Mouse (Mus musculus) olfactory bulb, adult 2 months (tissue): Measurements from ENCODE around the gene Olfr1440. TPM values are rescaled to one million over a fixed set of nuclear protein-coding genes. Genes with fewer than 3 reads are reported as not detected.

ENCODE experiments used
- H3K27ac ChIP-seq: fragments of 200-500 bp; 2 replicates; pipeline ENCODE4 v1.5.1; 2012; ENCODE audit warnings: low read depth, low read length; ENCODE audit not compliant: insufficient read depth
- H3K4me1 ChIP-seq: fragments of 200-500 bp; 2 replicates; pipeline ENCODE4 v1.6.1; 2012; ENCODE audit warnings: low read length; ENCODE audit not compliant: control insufficient read depth, insufficient read depth
- H3K4me3 ChIP-seq: fragments of 200-500 bp; 2 replicates; pipeline ENCODE4 v1.5.1; 2012; ENCODE audit warnings: mild to moderate bottlenecking, low read depth, low read length, moderate library complexity; ENCODE audit not compliant: insufficient read depth
- CTCF ChIP-seq: fragments of 200-500 bp; IDR thresholded peaks from 2 replicates; pipeline ENCODE4 v1.5.1; 2012; ENCODE audit warnings: low read depth, mild to moderate bottlenecking, low read length, moderate library complexity; ENCODE audit not compliant: insufficient read depth
- POLR2A ChIP-seq: fragments of 200-500 bp; IDR thresholded peaks from 2 replicates; pipeline ENCODE4 v1.6.1; 2012; ENCODE audit warnings: mild to moderate bottlenecking, low read depth, low read length, moderate library complexity; ENCODE audit not compliant: insufficient read depth
- WGBS: fragments of 180-500 bp; shearing (Covaris S2); methylation state at CpG from one replicate; pipeline ENCODE4 v1.1.7; 2018; 5-methylcytosine and 5-hydroxymethylcytosine counted together
- polyA plus RNA-seq: library from polyadenylated mRNA; stranded (reverse); fragments of >200 nt; gene quantifications from 2 replicates; pipeline ENCODE4 v1.2.4, GENCODE M21; 2012; ENCODE audit warnings: low replicate concordance; ENCODE audit not compliant: missing spikeins, insufficient read depth, insufficient read length

Gene Olfr1440
- polyA plus RNA-seq, result not detected in 2 replicates

DNA sequence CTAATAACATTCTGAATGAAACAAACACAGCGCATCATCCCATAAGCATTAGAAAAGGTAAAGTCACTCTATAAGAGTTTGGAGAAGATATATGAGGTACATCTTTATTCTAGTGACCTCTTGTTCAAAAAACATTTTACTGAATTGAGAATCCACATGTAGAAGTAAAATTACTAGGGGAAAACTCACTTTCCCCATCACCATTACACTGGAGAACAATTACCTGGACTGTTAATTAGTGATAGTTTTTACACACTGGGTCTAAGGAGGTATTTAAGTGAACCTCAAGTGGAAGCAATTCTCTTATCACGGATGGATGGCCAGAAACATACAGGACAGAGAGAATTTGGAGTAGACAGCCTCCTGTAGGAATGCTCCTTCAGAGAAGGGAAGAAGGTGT lies at the start of gene Olfr1440:
Olfr1440 (plus strand) TSS at position 301 of the 400 bp plus-strand sequence.
- H3K4me1 ChIP-seq, result no peaks in the 10 kb centered on the region
- WGBS, result 81% methylated on average over 2 of the region's 2 CpGs
- TF ChIP-seq CTCF (no peak), POLR2A (no peak)
- H3K4me3 ChIP-seq, result no peak within 1 kb of the TSS
- H3K27ac ChIP-seq, result no peak within 1 kb of the TSS

DNA sequence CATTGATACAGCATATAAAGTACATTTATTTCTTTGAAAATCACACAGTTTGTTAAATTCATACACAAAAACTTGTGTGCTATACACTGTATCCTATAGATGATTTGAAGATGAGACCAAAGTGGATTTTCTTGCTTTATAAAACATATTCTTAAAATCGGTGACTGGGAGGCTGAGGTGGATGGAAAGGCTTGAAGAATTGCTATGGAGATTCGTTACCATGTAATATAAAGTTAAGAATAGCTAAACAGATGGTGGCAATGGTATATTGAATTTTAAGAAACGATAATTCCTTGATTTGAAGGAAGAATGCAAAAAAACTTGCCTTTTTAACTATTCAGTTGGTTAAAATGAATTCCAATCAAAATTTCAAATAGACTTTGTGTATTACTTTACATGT lies 14.1 kb upstream of the Olfr1440 start:
- no peak for TF ChIP-seq POLR2A
- no peak for TF ChIP-seq CTCF
- H3K4me3 ChIP-seq, result no peak overlapping the region
- WGBS, result 81% methylated on average over 3 of the region's 3 CpGs
- H3K4me1 ChIP-seq, result no peaks in the 10 kb centered on the region
- H3K27ac ChIP-seq, result no peak overlapping the region

DNA sequence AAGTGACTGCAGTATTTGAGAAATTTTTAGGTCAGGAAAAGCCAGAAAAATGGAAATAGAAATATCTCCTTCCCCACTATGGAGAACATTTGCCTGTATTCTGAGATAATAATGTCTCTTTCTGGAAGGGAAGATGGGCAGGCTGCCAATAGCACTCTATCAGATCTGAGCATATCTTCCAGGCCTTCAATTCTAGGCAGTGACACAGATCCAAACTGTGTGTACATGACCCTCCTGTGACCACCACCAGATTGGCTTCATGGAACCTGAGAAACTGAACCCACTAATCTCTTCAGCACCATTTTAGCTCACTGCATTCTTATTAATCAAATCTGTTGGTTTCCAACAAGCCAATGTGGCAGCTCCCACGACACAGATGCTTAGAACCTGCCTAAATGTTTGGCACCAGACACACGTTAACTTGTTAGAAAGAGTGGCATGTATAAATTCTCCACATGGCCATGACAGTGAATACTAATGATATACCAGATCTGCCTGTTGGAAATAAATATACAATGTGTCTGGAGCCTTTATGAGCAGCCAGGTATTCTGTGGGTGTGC lies 12.5 kb upstream of the Olfr1440 start:
- 57% methylated on average over 2 of the region's 2 CpGs for WGBS
- Histone ChIP-seq H3K27ac (no peak overlapping the region), H3K4me3 (no peak overlapping the region), H3K4me1 (no peaks in the 10 kb centered on the region)
- TF ChIP-seq POLR2A (no peak), CTCF (no peak)

DNA sequence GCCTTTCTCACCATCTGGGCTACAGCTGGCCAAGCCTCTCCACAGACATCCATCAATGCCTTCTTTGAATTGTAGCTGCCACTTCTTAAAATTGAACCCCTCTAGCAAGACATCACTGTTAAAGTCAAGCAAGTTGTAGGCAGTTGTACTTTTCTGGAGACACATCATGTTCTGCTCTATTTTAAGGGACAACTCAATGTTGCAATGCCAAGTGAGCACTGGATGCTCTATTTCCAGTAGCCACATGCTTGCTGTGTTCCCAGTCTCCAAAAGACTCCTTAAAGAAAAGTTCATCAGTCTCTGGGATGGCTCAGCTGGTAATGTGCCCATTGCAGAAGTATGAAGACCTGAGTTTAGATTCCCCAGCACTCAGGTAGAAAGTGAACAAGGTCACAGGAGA lies 26.7 kb downstream of the Olfr1440 start:
- Histone ChIP-seq H3K4me1 (no peaks in the 10 kb centered on the region), H3K4me3 (no peak overlapping the region), H3K27ac (no peak overlapping the region)
- TF ChIP-seq CTCF, result no peak
- no peak for TF ChIP-seq POLR2A

DNA sequence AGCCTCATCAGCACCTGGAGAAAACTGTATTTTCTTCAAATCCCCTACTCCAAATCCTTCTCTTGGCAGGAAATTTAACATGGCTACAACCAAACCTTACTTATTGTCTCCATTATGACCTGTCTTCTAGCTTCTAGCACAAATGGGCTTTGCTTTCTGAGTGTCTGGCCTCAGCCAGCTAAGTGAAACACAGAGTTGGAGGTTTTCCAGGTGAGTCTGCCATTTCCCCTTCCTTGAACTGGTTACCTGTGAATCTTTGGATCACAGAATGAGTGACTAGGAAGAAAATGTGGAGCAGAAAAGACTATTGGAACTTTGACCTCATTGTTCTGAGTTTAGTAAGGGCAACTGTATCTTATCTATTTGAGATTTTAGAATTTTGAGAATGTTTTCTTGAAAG lies 30.3 kb downstream of the Olfr1440 start, which contains the start of gene Olfr1441:
Olfr1441 (plus strand) TSS at position 73 of the 400 bp plus-strand sequence.
- Histone ChIP-seq H3K4me1 (no peaks in the 10 kb centered on the region), H3K27ac (no peak within 1 kb of the TSS), H3K4me3 (no peak within 1 kb of the TSS)
- no peak for TF ChIP-seq POLR2A

DNA sequence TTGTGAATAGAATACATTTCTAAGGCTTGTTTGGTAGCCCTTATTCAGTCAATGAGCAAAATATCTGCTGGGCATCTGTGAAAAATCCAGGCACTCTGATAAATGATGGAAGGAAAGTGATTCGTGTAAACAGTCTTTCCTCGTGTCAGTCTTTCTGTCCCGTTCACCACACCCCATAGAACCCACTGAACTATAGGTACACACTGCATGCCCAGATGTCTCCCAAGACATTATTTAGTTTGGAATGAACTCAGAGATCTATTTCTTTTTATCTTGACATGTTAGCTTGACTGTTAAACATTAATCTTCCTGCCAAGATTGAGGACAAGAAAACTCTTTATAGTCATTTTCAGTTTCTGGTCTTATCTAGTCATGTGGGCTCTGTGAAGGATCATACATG lies 31.2 kb downstream of the Olfr1440 start:
- no peaks in the 10 kb centered on the region for H3K4me1 ChIP-seq

DNA sequence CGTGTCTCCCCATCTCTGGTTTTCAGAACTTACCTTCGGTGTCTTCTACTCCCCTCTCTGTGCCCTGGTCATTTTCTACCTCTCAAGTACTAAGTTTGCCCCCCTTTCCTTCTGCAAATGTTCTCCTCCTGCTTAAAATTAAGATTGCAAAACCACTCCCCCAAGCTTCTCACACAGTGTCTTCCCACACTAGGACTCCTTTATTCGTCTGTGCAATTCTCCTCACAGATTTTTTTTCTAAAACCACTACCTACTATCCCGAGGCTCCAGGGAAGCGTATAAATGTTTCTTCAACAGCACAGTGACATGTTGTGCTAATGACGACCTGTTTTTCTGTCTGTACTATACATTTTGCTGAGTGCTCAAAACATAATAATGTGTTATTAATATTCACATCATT lies 33.5 kb downstream of the Olfr1440 start:
- no peak overlapping the region for H3K27ac ChIP-seq
- no peaks in the 10 kb centered on the region for H3K4me1 ChIP-seq
- TF ChIP-seq POLR2A (no peak), CTCF (no peak)
- 67% methylated on average over 6 of the region's 6 CpGs for WGBS
- H3K4me3 ChIP-seq, result no peak overlapping the region

More for the DNA sequence above, 31.2 kb downstream of the Olfr1440 start:
- Histone ChIP-seq H3K4me3 (no peak overlapping the region), H3K27ac (no peak overlapping the region)
- no peak for TF ChIP-seq CTCF
- TF ChIP-seq POLR2A, result no peak
- WGBS, result 87% methylated on average over 3 of the region's 3 CpGs

DNA sequence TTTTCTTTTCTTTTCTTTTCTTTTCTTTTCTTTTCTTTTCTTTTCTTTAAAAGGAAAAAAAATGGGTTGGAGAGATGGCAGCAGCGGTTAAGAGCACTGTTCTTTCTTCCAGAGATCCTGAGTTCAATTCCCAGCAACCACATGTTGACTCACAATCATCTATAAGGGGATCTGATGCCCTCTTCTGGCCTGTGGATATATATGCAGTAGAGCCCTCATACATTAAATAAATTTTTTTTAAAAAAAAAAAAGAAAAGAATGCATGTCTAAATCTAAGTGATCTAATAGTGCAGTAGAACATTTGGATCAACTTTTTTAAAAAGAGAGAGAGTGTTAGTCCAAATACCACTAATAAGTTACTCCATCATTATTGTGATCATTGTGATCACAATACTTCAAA lies 34.6 kb downstream of the Olfr1440 start:
- no peak overlapping the region for H3K27ac ChIP-seq
- 72% methylated on average over 1 of the region's 1 CpGs for WGBS
- H3K4me3 ChIP-seq, result no peak overlapping the region
- TF ChIP-seq POLR2A, result no peak
- no peak for TF ChIP-seq CTCF
- H3K4me1 ChIP-seq, result no peaks in the 10 kb centered on the region

DNA sequence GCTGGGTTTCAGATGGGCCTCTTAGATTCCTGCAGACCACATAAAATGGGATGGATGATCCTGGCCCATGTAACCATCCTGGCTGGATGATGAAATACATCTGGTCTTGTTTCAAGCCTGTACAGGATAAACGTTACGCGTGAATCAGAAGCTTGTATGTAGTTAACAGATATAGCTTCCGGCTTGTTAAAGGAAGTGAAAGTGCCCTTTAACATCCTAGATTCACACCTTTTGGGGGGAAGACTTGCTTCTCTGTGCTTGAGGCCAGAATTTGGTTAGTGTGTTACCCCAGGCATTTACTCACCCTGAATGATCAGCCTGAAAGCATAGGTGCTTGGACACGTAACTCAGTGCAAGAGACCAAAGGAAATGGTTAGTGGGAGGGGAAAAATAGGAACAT lies 40.0 kb downstream of the Olfr1440 start:
- TF ChIP-seq CTCF, result no peak
- TF ChIP-seq POLR2A, result no peak
- no peaks in the 10 kb centered on the region for H3K4me1 ChIP-seq
- WGBS, result 93% methylated on average over 5 of the region's 5 CpGs
- H3K4me3 ChIP-seq, result no peak overlapping the region
- no peak overlapping the region for H3K27ac ChIP-seq

DNA sequence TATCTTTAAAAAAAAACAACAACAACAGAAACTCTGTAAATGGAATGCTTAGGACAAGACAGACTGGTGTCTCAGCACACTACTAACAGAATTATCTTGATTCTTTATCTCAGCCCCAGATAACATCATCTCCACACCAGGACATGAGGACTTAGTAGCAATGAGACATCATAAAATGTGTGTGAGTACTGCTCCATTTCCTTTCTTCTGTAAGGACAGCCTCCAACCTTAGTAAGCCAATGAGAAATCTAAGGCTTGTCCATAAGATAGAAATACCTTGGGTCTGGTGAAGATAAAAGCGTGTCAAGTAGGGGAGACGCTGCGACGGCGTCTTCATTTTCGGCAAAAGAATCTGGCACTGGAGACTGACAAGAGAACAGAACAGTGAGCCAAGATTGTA lies 40.5 kb downstream of the Olfr1440 start, which contains the start of gene Pfpl:
Pfpl (plus strand) TSS at position 301 of the 400 bp plus-strand sequence.
- no peak for TF ChIP-seq CTCF
- H3K4me3 ChIP-seq, result no peak within 1 kb of the TSS
- H3K27ac ChIP-seq, result no peak within 1 kb of the TSS
- no peaks in the 10 kb centered on the region for H3K4me1 ChIP-seq
- 93% methylated on average over 6 of the region's 6 CpGs for WGBS

DNA sequence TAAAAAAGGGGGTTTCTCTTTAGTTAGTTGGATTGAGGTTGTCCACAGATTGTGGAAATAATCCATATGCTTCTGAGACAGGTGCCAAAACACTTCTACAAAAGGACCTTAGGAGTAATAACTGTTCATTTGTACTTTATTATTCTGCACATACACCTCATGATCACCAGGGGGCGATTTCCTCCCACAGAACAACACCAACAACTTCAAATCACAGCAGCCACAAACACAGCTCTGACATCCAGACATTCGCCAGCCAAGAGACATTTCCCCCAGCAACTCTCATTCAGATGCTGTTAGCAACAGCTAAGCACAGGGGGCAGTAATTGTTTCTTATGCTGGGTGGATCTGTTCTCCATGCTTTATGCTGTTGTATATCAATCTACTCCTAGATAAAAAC lies 46.0 kb downstream of the Olfr1440 start:
- no peak for TF ChIP-seq CTCF
- TF ChIP-seq POLR2A, result no peak
- WGBS, result 7% methylated on average over 2 of the region's 2 CpGs
- Histone ChIP-seq H3K27ac (no peak overlapping the region), H3K4me1 (no peaks in the 10 kb centered on the region), H3K4me3 (no peak overlapping the region)
